Mouse (Mus musculus): ENCODE results near the gene Tmem143. TPM values are rescaled to one million over a fixed set of nuclear protein-coding genes. Genes with fewer than 3 reads are reported as not detected.
A peak's percentile ranks its signal among the peaks of the same experiment; 100 is the strongest.
"Not testable (repeated sequence)": the region's sequence is repeated elsewhere in the genome, so short reads cannot be mapped to it uniquely, and the experiment has no call there.

Tmem143 gene
- polyA plus RNA-seq, 1 experiment from 2014 or later: 6.8 TPM

- Histone ChIP-seq H3K4me1 (replicated peaks; ENCODE audit: control insufficient read depth, insufficient read depth, low read length) (peaks cover 8% of the 10 kb centered on the region; the same call in 1 of the 2 replicates), H3K9me3 (ENCODE audit: control insufficient read depth) (no peaks in the 10 kb centered on the region), H3K9ac (ENCODE audit: low read depth, low read length) (peak within 1 kb of the TSS; percentile 49; the same call in 1 of the 2 replicates), H3K4me3 (ENCODE audit: low read depth, low read length) (peak within 1 kb of the TSS; percentile 43), H3K27ac (ENCODE audit: low read depth, low read length) (peak within 1 kb of the TSS; percentile 85), H3K4me2 (replicated peaks; ENCODE audit: low read depth) (peak within 1 kb of the TSS; percentile 65), H3K27me3 (replicated peaks; ENCODE audit: control insufficient read depth, insufficient read depth, low read length) (no peaks in the 10 kb centered on the region), H3K36me3 (ENCODE audit: control insufficient read depth, insufficient read depth) (no peaks in the 10 kb centered on the region)
- no peak for TF ChIP-seq CTCF (IDR thresholded peaks at IDR 0.05; ENCODE audit: low read depth)
- WGBS: 5% methylated on average over 24 of the region's 24 CpGs
- ATAC-seq: peak; percentile 72
Observed at GRCm38 (mm10) chr7:45923762-45924428, 27.2 kb downstream of the Tmem143 start, which contains the start of gene Ccdc114. Gene Ccdc114 (plus strand): TSS chr7:45924072.

- no peak overlapping the region for H3K27ac ChIP-seq (ENCODE audit: low read depth, low read length)
- no peak for ATAC-seq
- H3K4me2 ChIP-seq (replicated peaks; ENCODE audit: low read depth): peak overlapping the region; percentile 65
- H3K4me1 ChIP-seq (replicated peaks; ENCODE audit: control insufficient read depth, insufficient read depth, low read length): peaks cover 8% of the 10 kb centered on the region; the same call in 1 of the 2 replicates
- WGBS: 17% methylated on average over 14 of the region's 14 CpGs
- TF ChIP-seq CTCF (IDR thresholded peaks at IDR 0.05; ENCODE audit: low read depth): peak; percentile 63
- H3K36me3 ChIP-seq (ENCODE audit: control insufficient read depth, insufficient read depth): no peaks in the 10 kb centered on the region
- peak overlapping the region; percentile 28; the same call in 1 of the 2 replicates for H3K9ac ChIP-seq (ENCODE audit: low read depth, low read length)
- H3K4me3 ChIP-seq (ENCODE audit: low read depth, low read length): peak overlapping the region; percentile 43
- H3K9me3 ChIP-seq (ENCODE audit: control insufficient read depth): no peaks in the 10 kb centered on the region
- no peaks in the 10 kb centered on the region for H3K27me3 ChIP-seq (replicated peaks; ENCODE audit: control insufficient read depth, insufficient read depth, low read length)
Observed at GRCm38 (mm10) chr7:45924429-45924816, 27.7 kb downstream of the Tmem143 start.

- Histone ChIP-seq H3K4me3 (ENCODE audit: low read depth, low read length) (no peak overlapping the region), H3K9me3 (ENCODE audit: control insufficient read depth) (no peaks in the 10 kb centered on the region), H3K27ac (ENCODE audit: low read depth, low read length) (no peak overlapping the region), H3K27me3 (replicated peaks; ENCODE audit: control insufficient read depth, insufficient read depth, low read length) (no peaks in the 10 kb centered on the region), H3K9ac (ENCODE audit: low read depth, low read length) (no peak overlapping the region), H3K4me2 (replicated peaks; ENCODE audit: low read depth) (no peak overlapping the region), H3K4me1 (replicated peaks; ENCODE audit: control insufficient read depth, insufficient read depth, low read length) (no peaks in the 10 kb centered on the region), H3K36me3 (ENCODE audit: control insufficient read depth, insufficient read depth) (no peaks in the 10 kb centered on the region)
- 27% methylated on average over 17 of the region's 23 CpGs for WGBS
- ATAC-seq: no peak
- no peak for TF ChIP-seq CTCF (IDR thresholded peaks at IDR 0.05; ENCODE audit: low read depth)
Observed at GRCm38 (mm10) chr7:45928626-45929295, 32.0 kb downstream of the Tmem143 start.

GRCm38 (mm10) chr7:45929688-45930087 lies 32.9 kb downstream of the Tmem143 start:
- Histone ChIP-seq H3K27ac (ENCODE audit: low read depth, low read length) (no peak overlapping the region), H3K27me3 (replicated peaks; ENCODE audit: control insufficient read depth, insufficient read depth, low read length) (no peaks in the 10 kb centered on the region), H3K9me3 (ENCODE audit: control insufficient read depth) (no peaks in the 10 kb centered on the region), H3K9ac (ENCODE audit: low read depth, low read length) (no peak overlapping the region), H3K4me1 (replicated peaks; ENCODE audit: control insufficient read depth, insufficient read depth, low read length) (no peaks in the 10 kb centered on the region), H3K36me3 (ENCODE audit: control insufficient read depth, insufficient read depth) (no peaks in the 10 kb centered on the region), H3K4me2 (replicated peaks; ENCODE audit: low read depth) (no peak overlapping the region), H3K4me3 (ENCODE audit: low read depth, low read length) (no peak overlapping the region)
- WGBS: 94% methylated on average over 1 of the region's 1 CpGs
- ATAC-seq: no peak
- TF ChIP-seq CTCF (IDR thresholded peaks at IDR 0.05; ENCODE audit: low read depth): peak; percentile 44

GRCm38 (mm10) chr7:45933766-45934165 lies 37.0 kb downstream of the Tmem143 start:
- H3K9me3 ChIP-seq (ENCODE audit: control insufficient read depth); H3K36me3 ChIP-seq (ENCODE audit: control insufficient read depth, insufficient read depth); ATAC-seq; H3K4me3 ChIP-seq (ENCODE audit: low read depth, low read length); H3K27me3 ChIP-seq (replicated peaks; ENCODE audit: control insufficient read depth, insufficient read depth, low read length); H3K27ac ChIP-seq (ENCODE audit: low read depth, low read length); H3K9ac ChIP-seq (ENCODE audit: low read depth, low read length); H3K4me1 ChIP-seq (replicated peaks; ENCODE audit: control insufficient read depth, insufficient read depth, low read length); H3K4me2 ChIP-seq (replicated peaks; ENCODE audit: low read depth): not testable (repeated sequence)
- 89% methylated on average over 12 of the region's 12 CpGs for WGBS

GRCm38 (mm10) chr7:45935114-45935513 lies 38.4 kb downstream of the Tmem143 start:
- 0 out of 2 replicates have a peak, but pooled peaks have one; percentile 29 for ATAC-seq
- Histone ChIP-seq H3K27ac (ENCODE audit: low read depth, low read length) (no peak overlapping the region), H3K4me2 (replicated peaks; ENCODE audit: low read depth) (no peak overlapping the region), H3K4me1 (replicated peaks; ENCODE audit: control insufficient read depth, insufficient read depth, low read length) (no peaks in the 10 kb centered on the region), H3K36me3 (ENCODE audit: control insufficient read depth, insufficient read depth) (no peaks in the 10 kb centered on the region), H3K9ac (ENCODE audit: low read depth, low read length) (no peak overlapping the region), H3K4me3 (ENCODE audit: low read depth, low read length) (no peak overlapping the region), H3K9me3 (ENCODE audit: control insufficient read depth) (no peaks in the 10 kb centered on the region), H3K27me3 (replicated peaks; ENCODE audit: control insufficient read depth, insufficient read depth, low read length) (no peaks in the 10 kb centered on the region)
- 21% methylated on average over 7 of the region's 7 CpGs for WGBS
- TF ChIP-seq CTCF (IDR thresholded peaks at IDR 0.05; ENCODE audit: low read depth): peak; percentile 87
